Mouse (Mus musculus): ENCODE measurements around the gene Elf4. TPM values are rescaled to one million over a fixed set of nuclear protein-coding genes. Genes with fewer than 3 reads are reported as not detected.
A peak's percentile ranks its signal among the peaks of the same experiment; 100 is the strongest.

The Elf4 gene
- polyA plus RNA-seq, 1 experiment, result 4.4 TPM

GRCm38 (mm10) chrX:48385927-48386326 is 77.0 kb downstream of the Elf4 start:
- no peaks in the 10 kb centered on the region for H3K27me3 ChIP-seq (ENCODE audit: control insufficient read depth, insufficient read depth, low read length)
- H3K4me1 ChIP-seq (ENCODE audit: control insufficient read depth, insufficient read depth, low read length), result no peaks in the 10 kb centered on the region
- H3K36me3 ChIP-seq (ENCODE audit: control insufficient read depth, insufficient read depth, low read length), result no peaks in the 10 kb centered on the region
- H3K4me3 ChIP-seq (ENCODE audit: control insufficient read depth, low read depth, low read length), result no peak overlapping the region
- TF ChIP-seq POLR2A (IDR thresholded peaks at IDR 0.05; ENCODE audit: control insufficient read depth, low read depth, low read length) (no peak), CTCF (IDR thresholded peaks at IDR 0.05; ENCODE audit: control insufficient read depth, insufficient read depth, insufficient replicate concordance, low read depth, low read length) (no peak)
- H3K27ac ChIP-seq (ENCODE audit: control insufficient read depth, insufficient read depth, low read depth, low read length), result no peak overlapping the region

DNA sequence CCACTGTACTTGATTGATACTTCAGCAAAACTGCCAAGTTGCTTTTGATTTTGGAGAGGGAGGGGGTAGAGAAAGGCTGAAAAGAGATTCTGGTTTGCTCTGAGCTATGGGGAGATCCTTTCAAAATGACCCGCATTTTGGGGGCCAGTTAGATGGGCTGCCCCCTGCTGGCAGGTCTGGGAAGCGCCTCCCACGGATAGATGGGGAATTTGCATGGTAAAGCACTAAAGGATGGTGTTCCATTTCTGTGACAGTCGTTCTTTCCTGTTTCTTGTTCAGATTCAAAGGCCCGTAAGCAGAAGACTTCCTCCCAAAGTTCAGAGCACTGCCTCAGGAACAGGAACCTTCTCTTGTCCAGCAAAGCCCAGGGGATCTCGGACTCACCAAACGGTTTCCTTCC is 79.3 kb downstream of the Elf4 start:
- Histone ChIP-seq H3K27me3 (ENCODE audit: control insufficient read depth, insufficient read depth, low read length) (no peaks in the 10 kb centered on the region), H3K27ac (ENCODE audit: control insufficient read depth, insufficient read depth, low read depth, low read length) (no peak overlapping the region), H3K4me1 (ENCODE audit: control insufficient read depth, insufficient read depth, low read length) (no peaks in the 10 kb centered on the region), H3K36me3 (ENCODE audit: control insufficient read depth, insufficient read depth, low read length) (no peaks in the 10 kb centered on the region), H3K4me3 (ENCODE audit: control insufficient read depth, low read depth, low read length) (no peak overlapping the region)
- TF ChIP-seq CTCF (IDR thresholded peaks at IDR 0.05; ENCODE audit: control insufficient read depth, insufficient read depth, insufficient replicate concordance, low read depth, low read length) (peak; percentile 41; the same call in 1 of the 2 replicates), POLR2A (IDR thresholded peaks at IDR 0.05; ENCODE audit: control insufficient read depth, low read depth, low read length) (no peak)

DNA sequence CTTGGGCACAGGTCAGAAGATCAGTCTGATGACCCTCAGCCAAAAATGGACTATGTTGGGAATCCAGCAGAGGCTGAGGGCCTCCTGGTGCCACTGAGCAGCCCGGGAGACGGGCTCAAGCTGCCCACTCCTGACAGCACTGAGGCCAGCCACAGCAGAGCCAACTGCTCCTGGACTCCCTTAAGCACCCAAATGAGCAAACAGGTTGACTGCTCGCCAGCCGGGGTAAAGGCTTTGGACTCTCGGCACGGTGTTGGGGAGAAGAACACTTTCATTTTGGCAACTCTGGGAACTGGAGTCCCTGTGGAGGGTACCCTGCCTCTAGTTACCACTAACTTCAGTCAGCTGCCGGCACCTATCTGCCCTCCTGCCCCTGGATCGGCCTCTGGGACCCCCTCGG is 95.1 kb downstream of the Elf4 start:
- H3K4me1 ChIP-seq (ENCODE audit: control insufficient read depth, insufficient read depth, low read length), result no peaks in the 10 kb centered on the region
- H3K36me3 ChIP-seq (ENCODE audit: control insufficient read depth, insufficient read depth, low read length), result no peaks in the 10 kb centered on the region
- no peak overlapping the region for H3K27ac ChIP-seq (ENCODE audit: control insufficient read depth, insufficient read depth, low read depth, low read length)
- TF ChIP-seq POLR2A (IDR thresholded peaks at IDR 0.05; ENCODE audit: control insufficient read depth, low read depth, low read length) (no peak), CTCF (IDR thresholded peaks at IDR 0.05; ENCODE audit: control insufficient read depth, insufficient read depth, insufficient replicate concordance, low read depth, low read length) (no peak)
- no peak overlapping the region for H3K4me3 ChIP-seq (ENCODE audit: control insufficient read depth, low read depth, low read length)
- H3K27me3 ChIP-seq (ENCODE audit: control insufficient read depth, insufficient read depth, low read length), result no peaks in the 10 kb centered on the region

- Histone ChIP-seq H3K27ac (ENCODE audit: control insufficient read depth, insufficient read depth, low read depth, low read length) (no peak overlapping the region), H3K27me3 (ENCODE audit: control insufficient read depth, insufficient read depth, low read length) (no peaks in the 10 kb centered on the region), H3K4me1 (ENCODE audit: control insufficient read depth, insufficient read depth, low read length) (no peaks in the 10 kb centered on the region), H3K36me3 (ENCODE audit: control insufficient read depth, insufficient read depth, low read length) (no peaks in the 10 kb centered on the region), H3K4me3 (ENCODE audit: control insufficient read depth, low read depth, low read length) (no peak overlapping the region)
- TF ChIP-seq POLR2A (IDR thresholded peaks at IDR 0.05; ENCODE audit: control insufficient read depth, low read depth, low read length) (no peak), CTCF (IDR thresholded peaks at IDR 0.05; ENCODE audit: control insufficient read depth, insufficient read depth, insufficient replicate concordance, low read depth, low read length) (no peak)
Measured at GRCm38 (mm10) chrX:48365836-48366577, 96.9 kb downstream of the Elf4 start.

Other genes starting within 250 kb of the Elf4 start
- gene Utp14a, start 206.3 kb downstream of the Elf4 start, polyA plus RNA-seq (2012; rRNA removed), result 2.1 and 2.3 TPM in 2 replicates
- 4.2 and 4.6 TPM in 2 replicates for gene Bcorl1, start 121.8 kb downstream of the Elf4 start, polyA plus RNA-seq (2012; rRNA removed)
- 4.6 and 5.6 TPM in 2 replicates for gene Aifm1, start 50.4 kb upstream of the Elf4 start, polyA plus RNA-seq (2012; rRNA removed)
- gene Rab33a, start 56.2 kb upstream of the Elf4 start, polyA plus RNA-seq (2012; rRNA removed), result 0.41 and 0.78 TPM in 2 replicates
- gene Zfp280c, start 131.4 kb upstream of the Elf4 start, polyA plus RNA-seq (2012; rRNA removed), result 2.3 and 4.1 TPM in 2 replicates
- gene Slc25a14, start 160.3 kb upstream of the Elf4 start, polyA plus RNA-seq (2012; rRNA removed), result 2.4 and 5.1 TPM in 2 replicates
- gene Gpr119, start 211.3 kb upstream of the Elf4 start, polyA plus RNA-seq (2012; rRNA removed), result not detected in 2 replicates
- gene Rbmx2, start 231.9 kb upstream of the Elf4 start, polyA plus RNA-seq (2012; rRNA removed), result 1.2 and 1.6 TPM in 2 replicates

Measured in testis, adult 2 months (tissue).